Mouse (Mus musculus): ENCODE data around the gene Sox12. TPM values are rescaled to one million over a fixed set of nuclear protein-coding genes. Genes with fewer than 3 reads are reported as not detected.

Sox12 gene
- 3.0 and 3.3 TPM in 2 replicates for polyA plus RNA-seq (2012; rRNA removed; ENCODE audit: low replicate concordance)

GRCm38 (mm10) chr2:152397680-152398435 lies at the start of gene Sox12:
TSS of gene Sox12 (minus strand) at chr2:152398063.

GRCm38 (mm10) chr2:152415287-152415686 lies 17.4 kb upstream of the Sox12 start, which contains the start of gene 6820408C15Rik:
TSS of gene 6820408C15Rik (plus strand) at chr2:152415587.

GRCm38 (mm10) chr2:152414591-152415165 lies 16.8 kb upstream of the Sox12 start, which contains the start of gene Zcchc3:
TSS of gene Zcchc3 (minus strand) at chr2:152415027.

GRCm38 (mm10) chr2:152376345-152376741 lies 21.5 kb downstream of the Sox12 start, which contains the start of gene Nrsn2:
TSS of gene Nrsn2 (minus strand) at chr2:152376638.

Other genes starting within 250 kb of the Sox12 start
- gene Csnk2a1, start 171.2 kb downstream of the Sox12 start, polyA plus RNA-seq (2012; rRNA removed; ENCODE audit: low replicate concordance): 5.1 and 9.3 TPM in 2 replicates
- gene Tbc1d20, start 104.2 kb downstream of the Sox12 start, polyA plus RNA-seq (2012; rRNA removed; ENCODE audit: low replicate concordance): 29.8 and 43.3 TPM in 2 replicates
- gene Rbck1, start 65.4 kb downstream of the Sox12 start, polyA plus RNA-seq (2012; rRNA removed; ENCODE audit: low replicate concordance): 178 and 279 TPM in 2 replicates
- 4.9 and 33.5 TPM in 2 replicates for gene Trib3, start 54.0 kb downstream of the Sox12 start, polyA plus RNA-seq (2012; rRNA removed; ENCODE audit: low replicate concordance)
- gene Nrsn2, start 21.4 kb downstream of the Sox12 start, polyA plus RNA-seq (2012; rRNA removed; ENCODE audit: low replicate concordance): 0.57 and 0.86 TPM in 2 replicates
- gene Zcchc3, start 17.0 kb upstream of the Sox12 start, polyA plus RNA-seq (2012; rRNA removed; ENCODE audit: low replicate concordance): 0.54 and 0.89 TPM in 2 replicates
- gene 6820408C15Rik, start 17.5 kb upstream of the Sox12 start, polyA plus RNA-seq (2012; rRNA removed; ENCODE audit: low replicate concordance): not detected in 2 replicates
- gene Defb23, start 66.6 kb upstream of the Sox12 start, polyA plus RNA-seq (2012; rRNA removed; ENCODE audit: low replicate concordance): not detected in 2 replicates
- not detected in 2 replicates for gene Defb20, start 79.0 kb upstream of the Sox12 start, polyA plus RNA-seq (2012; rRNA removed; ENCODE audit: low replicate concordance)
- gene Defb22, start 92.1 kb upstream of the Sox12 start, polyA plus RNA-seq (2012; rRNA removed; ENCODE audit: low replicate concordance): not detected in 2 replicates
- gene Defb26, start 113.6 kb upstream of the Sox12 start, polyA plus RNA-seq (2012; rRNA removed; ENCODE audit: low replicate concordance): not detected in 2 replicates
- gene Defb28, start 120.2 kb upstream of the Sox12 start, polyA plus RNA-seq (2012; rRNA removed; ENCODE audit: low replicate concordance): not detected in 2 replicates
- not detected in 2 replicates for gene Defb29, start 142.0 kb upstream of the Sox12 start, polyA plus RNA-seq (2012; rRNA removed; ENCODE audit: low replicate concordance)
- not detected in 2 replicates for gene Gm17416, start 171.3 kb upstream of the Sox12 start, polyA plus RNA-seq (2012; rRNA removed; ENCODE audit: low replicate concordance)
- not detected in 2 replicates for gene Defb21, start 174.7 kb upstream of the Sox12 start, polyA plus RNA-seq (2012; rRNA removed; ENCODE audit: low replicate concordance)
- not detected in 2 replicates for gene Defb19, start 182.2 kb upstream of the Sox12 start, polyA plus RNA-seq (2012; rRNA removed; ENCODE audit: low replicate concordance)
- not detected in 2 replicates for gene Defb45, start 201.3 kb upstream of the Sox12 start, polyA plus RNA-seq (2012; rRNA removed; ENCODE audit: low replicate concordance)
- gene Defb36, start 206.3 kb upstream of the Sox12 start, polyA plus RNA-seq (2012; rRNA removed; ENCODE audit: low replicate concordance): not detected in 2 replicates
- not detected in 2 replicates for gene Defb25, start 225.0 kb upstream of the Sox12 start, polyA plus RNA-seq (2012; rRNA removed; ENCODE audit: low replicate concordance)
- gene Rem1, start 228.9 kb upstream of the Sox12 start, polyA plus RNA-seq (2012; rRNA removed; ENCODE audit: low replicate concordance): 4.0 and 4.4 TPM in 2 replicates

Measured in duodenum, adult 2 months (tissue).